Mouse (Mus musculus) lung, postnatal 4 days (tissue): ENCODE measurements around the gene Adh5.
"Not testable (repeated sequence)": the region's sequence is repeated elsewhere in the genome, so short reads cannot be mapped to it uniquely, and the experiment has no call there.

Source experiments
- DNase-seq, 2 experiments: peaks; one replicate each; pipeline ENCODE4 v3.0.0; 2021

Gene Adh5

GRCm38 (mm10) chr3:138461832-138462231 lies 18.9 kb downstream of the Adh5 start:
- DNase-seq: no peak

- peak in 1 of 2 experiments; percentile 33 for DNase-seq
Measured at GRCm38 (mm10) chr3:138463137-138463536, 20.2 kb downstream of the Adh5 start.

- no peak for DNase-seq
Measured at GRCm38 (mm10) chr3:138463807-138464206, 20.9 kb downstream of the Adh5 start.

- no peak for DNase-seq
Measured at GRCm38 (mm10) chr3:138464573-138465147, 21.8 kb downstream of the Adh5 start.

GRCm38 (mm10) chr3:138466656-138467055 lies 23.8 kb downstream of the Adh5 start:
- not testable (repeated sequence) for DNase-seq

- DNase-seq: no peak
Measured at GRCm38 (mm10) chr3:138471066-138471465, 28.2 kb downstream of the Adh5 start.

- no peak for DNase-seq
Measured at GRCm38 (mm10) chr3:138479489-138479888, 36.6 kb downstream of the Adh5 start.

GRCm38 (mm10) chr3:138481526-138482284 lies 38.8 kb downstream of the Adh5 start:
- DNase-seq: no peak

GRCm38 (mm10) chr3:138483240-138483639 lies 40.3 kb downstream of the Adh5 start:
- DNase-seq: no peak

- DNase-seq: no peak
Measured at GRCm38 (mm10) chr3:138488584-138489326, 45.9 kb downstream of the Adh5 start.

GRCm38 (mm10) chr3:138489327-138490033 lies 46.6 kb downstream of the Adh5 start, which contains the start of gene Metap1:
Gene Metap1, minus strand, starts transcription at chr3:138489515.
- peak; percentile 97 to 98 for DNase-seq

GRCm38 (mm10) chr3:138490034-138490337 lies 47.1 kb downstream of the Adh5 start:
- no peak for DNase-seq

GRCm38 (mm10) chr3:138493668-138494067 lies 50.8 kb downstream of the Adh5 start:
- DNase-seq: no peak

- no peak for DNase-seq
Measured at GRCm38 (mm10) chr3:138494565-138494964, 51.7 kb downstream of the Adh5 start.

- DNase-seq: no peak
Measured at GRCm38 (mm10) chr3:138495166-138496145, 52.6 kb downstream of the Adh5 start.

- DNase-seq: no peak
Measured at GRCm38 (mm10) chr3:138498731-138499130, 55.8 kb downstream of the Adh5 start.

- DNase-seq: no peak
Measured at GRCm38 (mm10) chr3:138499854-138500740, 57.2 kb downstream of the Adh5 start.

GRCm38 (mm10) chr3:138503754-138504153 lies 60.9 kb downstream of the Adh5 start:
- DNase-seq: no peak
